Mouse (Mus musculus): ENCODE data around the gene Nynrin. TPM values are rescaled to one million over a fixed set of nuclear protein-coding genes. Genes with fewer than 3 reads are reported as not detected.

Nynrin gene
- total and polyA plus RNA-seq, 3 experiments, result not detected

GRCm38 (mm10) chr14:55868230-55869026, 14.6 kb downstream of the Nynrin start:
- no peak for DNase-seq (ENCODE audit: low read depth, low spot score)
- Histone ChIP-seq H3K36me3 (ENCODE audit: control insufficient read depth in 1 of 2, insufficient read depth in 2 of 2, low read length in 2 of 2) (no peaks in the 10 kb centered on the region), H3K27ac (ENCODE audit: control insufficient read depth, low read depth, low read length) (no peak overlapping the region), H3K9ac (ENCODE audit: control insufficient read depth, low read depth, low read length, poor library complexity, severe bottlenecking) (no peak overlapping the region), H3K79me2 (ENCODE audit: control insufficient read depth, insufficient read depth, low read length, poor library complexity) (no peaks in the 10 kb centered on the region), H3K27me3 (ENCODE audit: control insufficient read depth in 1 of 2, insufficient read depth in 2 of 2, low read length in 2 of 2) (peaks cover 3 to 7% of the 10 kb centered on the region in 2 experiments; a peak in 3 of 4 replicates), H3K9me3 (replicated peaks; ENCODE audit: insufficient read depth, low read length) (no peaks in the 10 kb centered on the region), H3K4me1 (ENCODE audit: control insufficient read depth in 1 of 2, insufficient read depth in 2 of 2, low read length in 2 of 2) (no peaks in the 10 kb centered on the region), H3K4me3 (ENCODE audit: control insufficient read depth in 1 of 2, insufficient read depth in 1 of 2, low read depth in 2 of 2, low read length in 2 of 2) (no peak overlapping the region)
- TF ChIP-seq ELF1 (IDR thresholded peaks at IDR 0.05; ENCODE audit: low read depth, low read length) (no peak), USF2 (IDR thresholded peaks at IDR 0.05; ENCODE audit: borderline replicate concordance in 1 of 2, insufficient read depth in 1 of 2, low read depth in 1 of 2, low read length in 2 of 2) (no peak), E2F4 (IDR thresholded peaks at IDR 0.05; ENCODE audit: borderline replicate concordance, low read depth, low read length) (no peak), TAL1 (IDR thresholded peaks at IDR 0.05; ENCODE audit: low read length) (no peak), ZNF384 (IDR thresholded peaks at IDR 0.05; ENCODE audit: low read depth, low read length) (no peak), JUND (IDR thresholded peaks at IDR 0.05; ENCODE audit: low read depth, low read length) (no peak), HCFC1 (IDR thresholded peaks at IDR 0.05; ENCODE audit: low read depth, low read length) (no peak), TCF12 (IDR thresholded peaks at IDR 0.05; ENCODE audit: low read depth, low read length) (no peak), NRF1 (IDR thresholded peaks at IDR 0.05; ENCODE audit: insufficient read depth, low read depth, low read length, poor library complexity, severe bottlenecking) (no peak), SIN3A (IDR thresholded peaks at IDR 0.05; ENCODE audit: low read length) (no peak), GABPA (IDR thresholded peaks at IDR 0.05; ENCODE audit: low read depth, low read length) (no peak), BHLHE40 (IDR thresholded peaks at IDR 0.05; ENCODE audit: borderline replicate concordance, low read depth, low read length) (no peak), MAFK (IDR thresholded peaks at IDR 0.05; ENCODE audit: borderline replicate concordance, low read depth, low read length) (no peak), NELFE (IDR thresholded peaks at IDR 0.05; ENCODE audit: low read depth, low read length) (no peak), USF1 (IDR thresholded peaks at IDR 0.05; ENCODE audit: low read depth, low read length) (no peak), RAD21 (IDR thresholded peaks at IDR 0.05; ENCODE audit: low read depth, low read length) (no peak), CHD2 (IDR thresholded peaks at IDR 0.05; ENCODE audit: low read length) (no peak), ZMIZ1 (IDR thresholded peaks at IDR 0.05; ENCODE audit: low read depth, low read length) (no peak), TBP (IDR thresholded peaks at IDR 0.05; ENCODE audit: low read depth, low read length) (no peak)

GRCm38 (mm10) chr14:55869538-55869937, 15.7 kb downstream of the Nynrin start:
- Histone ChIP-seq H3K9me3 (replicated peaks; ENCODE audit: insufficient read depth, low read length) (no peaks in the 10 kb centered on the region), H3K9ac (ENCODE audit: control insufficient read depth, low read depth, low read length, poor library complexity, severe bottlenecking) (no peak overlapping the region), H3K79me2 (ENCODE audit: control insufficient read depth, insufficient read depth, low read length, poor library complexity) (no peaks in the 10 kb centered on the region), H3K4me1 (ENCODE audit: control insufficient read depth in 1 of 2, insufficient read depth in 2 of 2, low read length in 2 of 2) (no peaks in the 10 kb centered on the region), H3K4me3 (ENCODE audit: control insufficient read depth in 1 of 2, insufficient read depth in 1 of 2, low read depth in 2 of 2, low read length in 2 of 2) (no peak overlapping the region), H3K27me3 (ENCODE audit: control insufficient read depth in 1 of 2, insufficient read depth in 2 of 2, low read length in 2 of 2) (peaks cover 3 to 7% of the 10 kb centered on the region in 2 experiments; a peak in 3 of 4 replicates), H3K27ac (ENCODE audit: control insufficient read depth, low read depth, low read length) (no peak overlapping the region), H3K36me3 (ENCODE audit: control insufficient read depth in 1 of 2, insufficient read depth in 2 of 2, low read length in 2 of 2) (no peaks in the 10 kb centered on the region)
- DNase-seq (ENCODE audit: low read depth, low spot score), result no peak
- no peak for TF ChIP-seq MAZ (IDR thresholded peaks at IDR 0.05; ENCODE audit: low read depth, low read length)
- TF ChIP-seq NELFE (IDR thresholded peaks at IDR 0.05; ENCODE audit: low read depth, low read length), result no peak
- TF ChIP-seq E2F4 (IDR thresholded peaks at IDR 0.05; ENCODE audit: borderline replicate concordance, low read depth, low read length), result no peak
- no peak for TF ChIP-seq RAD21 (IDR thresholded peaks at IDR 0.05; ENCODE audit: low read depth, low read length)
- TF ChIP-seq ETS1 (IDR thresholded peaks at IDR 0.05; ENCODE audit: low read depth, low read length), result no peak
- TF ChIP-seq MYB (IDR thresholded peaks at IDR 0.05; ENCODE audit: low read depth, low read length), result no peak
- no peak for TF ChIP-seq POLR2AphosphoS2 (IDR thresholded peaks at IDR 0.05; ENCODE audit: low read length)
- no peak for TF ChIP-seq BHLHE40 (IDR thresholded peaks at IDR 0.05; ENCODE audit: borderline replicate concordance, low read depth, low read length)
- TF ChIP-seq POLR2AphosphoS5 (IDR thresholded peaks at IDR 0.05; ENCODE audit: borderline replicate concordance, low read depth, low read length), result no peak
- TF ChIP-seq GATA1 (IDR thresholded peaks at IDR 0.05; ENCODE audit: low read depth, low read length), result no peak
- no peak for TF ChIP-seq ZKSCAN1 (IDR thresholded peaks at IDR 0.05; ENCODE audit: low read depth, low read length)
- TF ChIP-seq CTCF (IDR thresholded peaks at IDR 0.05 in 2 of 3, conservative IDR thresholded peaks at IDR 0.05 in 1 of 3; ENCODE audit: control insufficient read depth in 1 of 3, insufficient read depth in 1 of 3, low read depth in 2 of 3, low read length in 3 of 3, poor library complexity in 1 of 3, severe bottlenecking in 1 of 3), result no peak
- no peak for TF ChIP-seq TBP (IDR thresholded peaks at IDR 0.05; ENCODE audit: low read depth, low read length)
- TF ChIP-seq ELF1 (IDR thresholded peaks at IDR 0.05; ENCODE audit: low read depth, low read length), result no peak
- no peak for TF ChIP-seq TCF12 (IDR thresholded peaks at IDR 0.05; ENCODE audit: low read depth, low read length)
- no peak for TF ChIP-seq CHD1 (IDR thresholded peaks at IDR 0.05; ENCODE audit: low read depth, low read length)
- TF ChIP-seq ZC3H11A (IDR thresholded peaks at IDR 0.05; ENCODE audit: low read depth, low read length), result no peak
- TF ChIP-seq CHD2 (IDR thresholded peaks at IDR 0.05; ENCODE audit: low read length), result no peak
- no peak for TF ChIP-seq MYC (IDR thresholded peaks at IDR 0.05; ENCODE audit: low read depth, low read length)

Measured in MEL (cell line).